Mouse (Mus musculus) right cerebral cortex, postnatal 10 days (tissue): ENCODE data around the gene Zc3h4.

Experiments
- DNase-seq, 2 experiments: peaks; one replicate each; pipeline ENCODE4 v3.0.0; 2021; ENCODE audit warnings: low spot score in 2 of 2

Zc3h4 gene

DNA sequence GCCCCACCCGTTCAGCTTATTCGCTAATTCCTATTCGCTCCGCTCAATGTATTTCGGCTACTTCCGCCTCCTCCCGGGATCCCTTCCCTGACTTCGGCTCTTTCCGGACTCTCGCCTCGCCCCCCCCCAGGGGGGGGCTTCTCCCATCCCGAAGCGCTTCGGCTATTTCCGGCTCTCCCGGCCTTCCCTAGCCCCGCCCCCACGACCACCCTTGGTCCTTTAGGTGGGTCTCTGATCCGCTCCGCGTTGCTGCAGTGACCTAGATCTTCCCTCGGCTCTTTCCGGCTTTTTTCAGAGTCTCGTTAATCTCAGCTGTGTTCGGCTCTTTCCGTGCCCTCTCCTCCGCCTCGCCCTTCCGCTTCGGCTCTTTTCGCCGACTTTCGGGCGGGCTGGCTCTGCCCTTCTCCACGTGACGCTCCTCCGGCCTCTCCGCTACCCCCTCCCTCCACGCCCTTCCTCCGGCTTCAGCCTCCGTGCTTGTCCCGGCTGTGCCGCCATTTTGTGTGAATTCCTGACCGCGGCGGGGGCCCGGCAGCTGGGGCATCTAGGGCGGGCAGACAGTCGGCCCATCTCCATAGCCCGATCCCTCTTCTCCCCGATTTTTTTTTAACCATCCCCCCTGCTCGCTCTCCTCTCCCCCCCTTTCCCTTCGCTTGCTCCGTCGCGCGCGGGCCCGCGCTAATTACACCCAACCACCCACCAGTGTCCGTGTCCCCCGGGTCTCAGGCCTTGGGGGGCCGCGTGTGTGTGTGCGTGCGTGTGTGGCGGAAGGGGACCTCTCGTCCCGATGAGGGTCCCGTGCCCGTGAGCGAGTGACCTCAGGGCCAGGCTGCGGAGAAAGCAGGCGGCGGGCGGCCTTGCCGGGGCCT is 656 bp upstream of the Zc3h4 start:
- DNase-seq = peak; percentile 99

GRCm38 (mm10) chr7:16401991-16402431 is 1.3 kb downstream of the Zc3h4 start:
- peak; percentile 49 to 50 for DNase-seq

- DNase-seq = no peak
These were observed 1.7 kb downstream of the Zc3h4 start for GRCm38 (mm10) chr7:16402449-16402848.

GRCm38 (mm10) chr7:16402968-16403948 is 2.5 kb downstream of the Zc3h4 start:
- no peak for DNase-seq

- no peak for DNase-seq
These were observed 3.8 kb downstream of the Zc3h4 start for GRCm38 (mm10) chr7:16404315-16405072.

DNA sequence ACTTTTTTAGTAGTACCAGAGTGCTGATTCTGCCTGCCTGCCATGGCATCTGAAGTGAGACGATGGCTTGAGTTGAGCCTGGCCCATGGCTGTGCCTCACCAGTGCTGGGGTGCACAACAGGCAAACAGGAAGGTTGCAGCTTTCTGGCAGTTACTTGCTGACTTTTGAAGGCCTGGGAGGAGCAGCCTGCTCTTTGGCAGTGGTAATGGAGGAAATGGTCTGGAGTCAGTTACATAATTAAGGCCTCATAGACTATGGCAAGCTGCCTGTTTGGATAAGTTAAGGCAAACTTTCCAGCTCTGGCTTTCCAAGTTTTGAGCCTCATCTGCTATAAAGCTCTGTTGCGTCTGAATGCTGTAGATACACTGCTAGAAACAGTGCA is 4.4 kb downstream of the Zc3h4 start:
- no peak for DNase-seq

GRCm38 (mm10) chr7:16405516-16406351 is 5.0 kb downstream of the Zc3h4 start:
- DNase-seq = peak; percentile 40 to 64

GRCm38 (mm10) chr7:16406978-16407377 is 6.3 kb downstream of the Zc3h4 start:
- no peak for DNase-seq

- DNase-seq = no peak
These were observed 10.4 kb downstream of the Zc3h4 start for GRCm38 (mm10) chr7:16411100-16411499.

- no peak for DNase-seq
These were observed 11.6 kb downstream of the Zc3h4 start for GRCm38 (mm10) chr7:16412220-16412896.

GRCm38 (mm10) chr7:16412930-16413329 is 12.2 kb downstream of the Zc3h4 start:
- DNase-seq = no peak

GRCm38 (mm10) chr7:16415426-16415825 is 14.7 kb downstream of the Zc3h4 start:
- DNase-seq = no peak

- DNase-seq = no peak
These were observed 16.5 kb downstream of the Zc3h4 start for GRCm38 (mm10) chr7:16417141-16417771.

GRCm38 (mm10) chr7:16418713-16419112 is 18.0 kb downstream of the Zc3h4 start:
- no peak for DNase-seq

DNA sequence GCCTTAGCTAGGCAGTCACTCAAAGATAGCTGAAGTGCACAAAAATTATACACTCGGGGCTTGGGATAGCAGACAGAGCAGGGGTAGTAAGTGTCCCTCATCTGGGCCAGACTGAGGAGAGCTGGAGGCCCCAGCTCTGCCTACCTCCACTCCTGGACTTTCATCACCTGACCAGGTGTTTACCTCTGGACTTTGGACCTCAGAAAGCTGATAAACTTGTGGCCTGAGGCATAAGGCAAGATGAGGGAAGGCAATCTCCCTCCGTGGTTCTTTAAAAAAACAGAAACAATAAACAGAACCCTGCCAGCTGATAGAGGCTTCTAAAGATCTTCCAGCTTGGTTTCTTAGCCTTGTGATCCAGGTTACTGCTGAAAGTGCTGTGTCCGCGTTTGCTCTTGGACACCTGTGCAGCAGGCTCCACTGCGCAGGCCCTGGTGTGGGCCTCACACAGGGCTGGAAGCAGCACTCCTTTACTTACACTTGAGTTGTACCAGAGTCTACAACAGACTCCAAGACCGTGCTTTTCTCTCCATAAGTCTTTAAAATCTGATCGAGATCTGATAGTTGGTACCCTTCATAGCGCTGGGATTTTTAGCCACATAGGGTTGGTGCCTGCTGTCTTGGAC is 19.9 kb downstream of the Zc3h4 start:
- no peak for DNase-seq

GRCm38 (mm10) chr7:16422222-16422856 is 21.6 kb downstream of the Zc3h4 start:
- DNase-seq = no peak

DNA sequence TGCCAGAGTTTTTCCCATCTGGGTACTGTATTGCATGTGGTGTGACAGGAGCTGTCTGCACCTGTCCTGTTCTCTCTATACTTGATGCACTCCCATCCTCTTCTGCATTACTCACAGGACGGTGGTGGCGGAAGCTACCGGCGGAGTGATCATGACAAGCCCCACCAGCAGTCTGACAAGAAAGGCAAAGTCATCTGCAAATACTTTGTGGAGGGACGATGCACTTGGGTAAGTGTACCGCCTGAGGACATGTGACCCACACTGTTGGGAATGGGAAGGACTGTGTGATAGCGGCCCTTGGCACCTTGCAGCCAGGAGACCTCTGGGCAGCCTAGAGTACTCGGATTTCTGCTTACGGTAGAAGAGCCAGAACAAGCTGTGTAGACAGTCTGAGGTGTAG is 23.0 kb downstream of the Zc3h4 start:
- DNase-seq = no peak

GRCm38 (mm10) chr7:16425721-16426120 is 25.0 kb downstream of the Zc3h4 start:
- no peak for DNase-seq
